Mouse (Mus musculus) G1E-ER4 (cell line): ENCODE measurements around the gene Itgb8. TPM values are rescaled to one million over a fixed set of nuclear protein-coding genes. Genes with fewer than 3 reads are reported as not detected.

Source experiments
- GATA1 ChIP-seq: IDR thresholded peaks from one replicate; pipeline ENCODE4 v1.8.0; 2012; ENCODE audit warnings: low read length, inconsistent platforms
- polyA plus RNA-seq: library from polyadenylated mRNA; stranded (reverse); fragments of >175 nt; gene quantifications from 2 replicates; pipeline ENCODE4 v1.2.3, GENCODE M21; 2012

Gene Itgb8
- polyA plus RNA-seq, 1 experiment: not detected

DNA sequence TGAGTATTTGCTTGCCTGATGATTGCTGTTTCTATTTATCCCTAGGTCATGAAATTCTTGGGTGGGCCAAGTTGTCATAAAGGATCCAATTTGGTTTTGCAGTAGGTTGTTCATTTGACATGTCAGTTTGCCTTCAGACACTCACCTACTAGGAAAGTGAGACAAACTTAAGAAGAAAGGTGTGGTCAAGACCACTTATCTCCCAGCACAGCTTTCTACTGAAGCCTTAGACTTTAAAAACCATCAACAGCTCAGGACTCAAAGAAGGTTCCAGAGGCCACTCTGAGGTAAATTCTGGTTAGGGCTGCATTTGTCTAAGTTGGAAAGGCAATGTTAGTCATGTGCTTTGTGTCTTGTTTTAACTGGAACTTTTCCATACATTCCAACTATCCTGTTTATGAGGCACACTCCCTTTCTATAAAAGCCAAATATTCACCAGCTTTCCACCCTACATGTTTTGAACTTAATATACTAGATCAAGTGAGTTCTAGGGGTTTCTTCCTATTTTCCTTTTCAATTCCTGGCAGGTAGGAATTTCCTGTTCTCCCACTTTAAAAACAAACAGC lies 20.8 kb downstream of the Itgb8 start:
- TF ChIP-seq GATA1: no peak

GRCm38 (mm10) chr12:119215225-119215624 lies 23.4 kb downstream of the Itgb8 start:
- TF ChIP-seq GATA1: no peak

- no peak for TF ChIP-seq GATA1
These were observed 27.1 kb downstream of the Itgb8 start for GRCm38 (mm10) chr12:119211533-119211932.

- no peak for TF ChIP-seq GATA1
These were observed 28.0 kb downstream of the Itgb8 start for GRCm38 (mm10) chr12:119210590-119210989.

DNA sequence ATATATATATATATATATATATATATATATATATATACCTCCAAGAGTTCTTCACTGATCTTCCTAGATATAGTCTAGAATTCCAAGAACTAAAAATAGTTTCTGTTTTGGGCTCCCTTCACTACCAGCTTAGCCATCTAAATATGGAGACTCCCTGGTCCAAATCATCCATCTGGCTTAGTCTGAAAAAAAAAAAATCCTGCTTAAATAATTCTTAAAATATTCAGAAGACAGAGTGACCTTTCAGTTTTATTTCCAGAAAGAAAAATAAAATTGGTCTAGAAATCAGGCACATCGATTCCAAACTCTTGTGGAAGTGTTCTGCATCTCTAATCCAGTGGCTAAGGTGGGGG lies 28.6 kb downstream of the Itgb8 start:
- TF ChIP-seq GATA1: no peak

DNA sequence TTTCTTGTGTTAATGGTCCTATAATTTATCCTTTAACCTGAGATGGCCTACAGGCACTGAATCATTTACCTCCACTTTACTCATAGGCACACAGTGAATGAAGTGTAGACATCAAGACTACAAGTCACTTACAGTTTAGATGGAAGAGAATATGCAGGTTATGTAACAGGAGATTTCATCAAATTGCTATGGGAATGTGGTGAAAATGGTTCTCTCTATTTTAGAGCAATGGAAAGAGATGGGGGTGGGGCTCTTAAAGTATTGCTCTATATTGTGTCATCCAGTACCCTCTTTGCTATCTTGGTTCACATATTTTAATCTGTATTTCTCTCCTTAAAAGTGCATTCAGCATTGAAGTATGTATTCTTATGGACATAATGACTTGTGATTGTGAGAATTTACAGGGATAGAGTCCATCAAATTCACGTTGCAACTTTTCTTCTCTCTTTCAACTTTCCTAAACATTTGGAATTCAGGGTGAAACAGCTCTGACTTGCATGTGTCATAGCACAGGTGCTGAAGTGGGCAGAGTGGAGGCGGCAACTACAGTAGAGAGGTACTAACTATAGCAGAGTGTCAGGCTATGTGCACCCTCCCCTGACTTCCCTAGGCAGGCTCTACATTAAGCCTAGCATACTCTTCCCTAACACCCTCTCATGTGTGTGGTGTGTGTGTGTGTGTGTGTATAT lies 29.1 kb downstream of the Itgb8 start:
- TF ChIP-seq GATA1: no peak

GRCm38 (mm10) chr12:119207464-119207801 lies 31.2 kb downstream of the Itgb8 start:
- no peak for TF ChIP-seq GATA1

DNA sequence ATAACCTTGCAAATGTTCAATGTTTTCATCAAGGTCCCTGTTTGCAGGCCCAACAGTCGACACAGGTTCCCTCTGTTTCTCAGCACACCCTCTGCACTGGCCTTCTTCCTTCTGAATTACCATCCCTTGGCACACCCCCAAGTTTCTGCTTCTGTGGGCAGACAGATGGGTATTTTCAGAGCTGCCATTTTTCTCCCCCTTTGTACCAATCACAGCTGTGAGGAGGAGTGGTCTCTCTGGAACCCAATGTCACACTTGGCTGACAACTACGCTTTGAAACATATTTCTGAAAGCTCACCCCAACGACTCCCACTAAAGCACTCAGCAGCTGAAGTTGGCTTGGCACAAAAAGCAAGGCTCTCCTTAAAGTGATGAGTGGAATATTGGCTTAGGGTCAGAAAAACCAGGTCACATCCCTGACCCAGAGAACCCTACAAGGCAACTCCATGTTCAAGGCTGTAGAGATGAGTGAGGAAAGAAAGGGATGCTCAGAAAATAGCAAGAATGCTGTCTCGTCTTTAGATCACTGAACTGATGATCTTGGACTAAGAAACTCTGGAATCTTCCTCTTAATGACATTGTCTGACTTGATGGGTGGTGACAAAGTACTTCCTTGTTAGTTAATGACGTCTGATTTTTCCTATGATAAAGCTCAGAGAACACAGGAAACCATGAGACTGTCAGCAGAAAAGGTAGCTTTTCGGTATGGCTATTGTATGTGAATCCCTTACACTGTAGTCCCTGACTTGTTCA lies 31.7 kb downstream of the Itgb8 start:
- TF ChIP-seq GATA1: no peak

- no peak for TF ChIP-seq GATA1
These were observed 34.2 kb downstream of the Itgb8 start for GRCm38 (mm10) chr12:119204411-119204810.

GRCm38 (mm10) chr12:119202766-119203165 lies 35.8 kb downstream of the Itgb8 start:
- TF ChIP-seq GATA1: no peak

DNA sequence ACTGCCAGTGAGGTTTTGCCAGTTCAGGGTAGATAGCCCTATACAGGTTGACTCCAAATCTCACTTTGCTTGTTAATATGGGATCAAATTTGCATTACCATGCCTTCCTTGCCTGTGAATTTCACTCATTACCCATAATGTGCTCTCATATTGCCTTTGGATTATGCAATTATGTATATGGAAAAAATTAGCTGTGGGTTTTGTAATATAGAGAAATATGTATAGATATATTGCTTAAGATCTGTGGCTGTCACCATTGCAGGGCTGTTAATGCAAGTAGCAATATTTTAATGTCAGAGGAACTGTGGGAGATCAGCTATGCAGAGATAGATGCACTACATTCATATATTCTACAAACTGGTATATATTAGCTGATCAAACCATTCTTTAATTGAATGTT lies 43.5 kb downstream of the Itgb8 start:
- TF ChIP-seq GATA1: no peak

GRCm38 (mm10) chr12:119189814-119190213 lies 48.8 kb downstream of the Itgb8 start:
- TF ChIP-seq GATA1: no peak

DNA sequence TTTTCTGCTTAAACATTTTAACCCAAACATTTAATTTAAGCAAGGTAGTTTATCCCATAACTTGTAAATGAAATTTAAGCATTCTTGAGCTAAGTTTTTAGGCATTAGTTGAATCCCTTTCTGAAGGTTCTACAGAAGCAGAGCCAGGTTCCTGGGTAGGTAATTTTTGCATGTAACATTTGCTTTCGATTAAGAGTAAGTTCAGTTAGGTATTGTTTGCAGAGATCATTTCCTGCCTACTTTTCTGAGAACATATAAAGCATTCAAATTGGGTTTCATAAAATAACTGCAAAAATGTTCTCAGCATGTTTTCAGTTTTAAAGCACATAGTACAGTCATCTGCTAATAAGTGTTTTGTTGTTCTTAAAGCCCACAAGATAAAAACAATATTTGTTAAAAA lies 53.2 kb downstream of the Itgb8 start:
- TF ChIP-seq GATA1: no peak

- TF ChIP-seq GATA1: no peak
These were observed 56.2 kb downstream of the Itgb8 start for GRCm38 (mm10) chr12:119182215-119182924.

DNA sequence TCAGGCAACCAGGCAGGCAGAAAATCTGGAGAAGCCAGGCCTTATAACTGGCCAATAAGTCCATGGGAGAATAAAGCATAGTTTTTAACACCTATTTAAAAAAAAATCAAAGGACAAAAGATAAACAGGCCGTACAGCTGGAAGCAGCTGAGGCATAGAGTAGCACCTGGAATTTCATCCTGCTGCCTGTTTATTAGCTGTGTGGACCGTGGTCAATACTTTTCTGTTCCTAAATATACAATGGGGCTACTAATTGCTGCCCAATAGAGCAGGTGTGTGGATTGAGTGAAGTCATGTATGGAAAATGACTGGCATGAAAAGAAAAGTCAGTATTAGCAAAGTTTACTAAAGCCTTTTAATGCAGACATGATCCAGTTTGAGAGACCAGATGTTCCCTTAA lies 62.6 kb downstream of the Itgb8 start:
- no peak for TF ChIP-seq GATA1

DNA sequence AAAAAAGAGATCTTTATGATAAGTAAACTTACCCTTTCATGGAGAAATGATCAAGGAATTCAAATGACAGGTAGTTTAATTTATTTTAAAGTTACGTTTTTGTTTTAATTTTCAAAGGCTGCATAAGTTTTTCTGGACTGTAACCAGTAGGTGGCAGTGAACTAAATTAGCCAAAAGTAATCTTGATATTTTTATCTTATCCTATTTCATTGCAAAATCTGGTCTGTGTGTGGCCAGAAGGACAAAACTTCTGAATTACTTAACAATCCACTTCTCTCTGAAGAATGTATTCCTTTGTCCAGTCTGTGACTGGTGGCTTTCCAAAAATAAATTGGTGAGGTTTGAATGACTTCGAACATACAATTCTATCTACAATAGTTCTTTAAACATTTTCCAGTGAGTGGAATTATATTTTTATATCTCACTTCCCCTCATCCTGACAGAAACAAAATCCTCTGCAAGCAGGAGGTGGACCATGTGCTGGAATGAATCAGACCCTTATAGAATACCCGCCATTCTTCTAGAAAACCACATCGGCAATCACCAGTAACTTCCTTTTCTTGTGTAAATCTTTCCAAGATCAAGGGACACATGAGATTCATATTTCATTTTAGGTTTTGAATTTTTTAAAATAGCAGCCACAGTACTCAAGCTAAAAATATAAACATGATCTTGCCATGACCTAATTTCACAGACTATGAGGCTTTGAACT lies 68.6 kb downstream of the Itgb8 start:
- no peak for TF ChIP-seq GATA1
